Mouse (Mus musculus) megakaryocyte, embryonic 14.5 days (primary cell): ENCODE data around the gene Rac1.

Experiments
- FLI1 ChIP-seq: IDR thresholded peaks from 2 replicates; pipeline ENCODE4 v1.6.1; 2012; ENCODE audit warnings: low read length, inconsistent platforms, mixed read lengths
- GATA1 ChIP-seq: IDR thresholded peaks from 3 replicates; pipeline ENCODE4 v1.6.1; 2012; ENCODE audit warnings: mixed read lengths, low read length, inconsistent platforms, borderline replicate concordance

DNA sequence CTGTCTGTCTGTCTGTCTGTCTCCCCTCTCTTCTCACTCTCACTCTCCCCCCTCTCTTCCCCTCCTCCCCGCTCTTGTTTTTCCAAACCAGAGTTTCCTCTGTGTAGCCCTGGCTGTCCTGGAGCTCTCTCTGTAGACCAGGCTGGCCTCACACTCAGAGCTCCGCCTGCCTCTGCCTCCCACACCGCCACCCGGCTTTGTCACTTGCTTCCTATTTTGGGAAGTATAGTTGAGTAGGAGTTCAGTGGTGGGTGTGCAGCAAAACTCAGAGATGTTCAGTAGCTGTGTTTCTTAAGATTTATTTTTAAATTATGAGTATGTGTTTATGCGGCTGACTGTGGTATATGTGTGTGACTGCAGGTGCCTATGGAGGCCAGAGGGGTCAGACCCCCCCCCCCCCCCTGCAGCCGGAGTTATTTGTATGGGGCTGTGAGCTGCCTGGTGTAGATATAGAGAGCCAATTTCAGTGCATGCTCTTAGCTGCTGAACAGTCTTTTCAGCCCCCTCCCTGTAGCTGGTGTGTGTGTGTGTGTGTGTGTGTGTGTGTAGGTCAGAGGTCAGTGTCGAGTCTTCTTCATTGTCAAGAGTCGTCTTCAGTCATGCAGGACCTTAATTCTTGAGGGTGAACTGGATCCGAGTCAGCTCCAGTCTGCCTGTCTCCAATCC is 55.8 kb downstream of the Rac1 start:
- TF ChIP-seq GATA1: no peak
- TF ChIP-seq FLI1: no peak
